Mouse (Mus musculus): ENCODE results near the gene Pla2g3. TPM values are rescaled to one million over a fixed set of nuclear protein-coding genes. Genes with fewer than 3 reads are reported as not detected.

Pla2g3 gene
- polyA plus RNA-seq, 1 experiment, result 0.27 TPM

DNA sequence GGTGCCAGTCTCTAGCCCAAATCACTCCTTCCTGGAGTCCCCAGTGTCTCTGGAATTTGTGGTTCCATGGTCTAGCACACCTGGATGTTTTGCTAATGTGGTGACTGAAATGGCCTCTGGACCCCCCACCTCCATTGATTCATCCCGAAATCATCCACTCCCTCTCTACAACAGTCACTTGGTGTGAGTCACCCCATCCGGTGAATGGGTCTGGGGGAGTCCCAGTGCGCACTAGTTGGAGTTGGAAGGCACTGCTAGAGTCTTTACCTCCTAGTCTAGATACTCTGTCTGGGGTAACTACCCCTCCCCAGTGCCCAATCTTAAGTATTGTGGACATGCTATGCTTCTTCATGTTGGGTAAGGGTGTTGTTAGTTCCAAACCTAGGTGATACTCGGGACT, 50.3 kb downstream of the Pla2g3 start:
- Histone ChIP-seq H3K36me3 (ENCODE audit: control insufficient read depth, insufficient read depth, low read length) (no peaks in the 10 kb centered on the region), H3K4me1 (ENCODE audit: control insufficient read depth, insufficient read depth, low read length) (peaks cover 12% of the 10 kb centered on the region; the same call in 1 of the 2 replicates), H3K27ac (ENCODE audit: insufficient read depth, low read depth, low read length) (peak overlapping the region; percentile 92), H3K4me3 (ENCODE audit: insufficient read depth, low read depth, low read length) (peak overlapping the region; percentile 79), H3K27me3 (replicated peaks; ENCODE audit: control insufficient read depth, insufficient read depth, low read length) (no peaks in the 10 kb centered on the region)
- no peak for TF ChIP-seq POLR2A (IDR thresholded peaks at IDR 0.05; ENCODE audit: low read depth, low read length)
- TF ChIP-seq CTCF (conservative IDR thresholded peaks at IDR 0.05; ENCODE audit: insufficient read depth, insufficient read length, low read depth, low read length), result no peak
- 16% methylated on average over 4 of the region's 4 CpGs for WGBS
- no peak for DNase-seq

DNA sequence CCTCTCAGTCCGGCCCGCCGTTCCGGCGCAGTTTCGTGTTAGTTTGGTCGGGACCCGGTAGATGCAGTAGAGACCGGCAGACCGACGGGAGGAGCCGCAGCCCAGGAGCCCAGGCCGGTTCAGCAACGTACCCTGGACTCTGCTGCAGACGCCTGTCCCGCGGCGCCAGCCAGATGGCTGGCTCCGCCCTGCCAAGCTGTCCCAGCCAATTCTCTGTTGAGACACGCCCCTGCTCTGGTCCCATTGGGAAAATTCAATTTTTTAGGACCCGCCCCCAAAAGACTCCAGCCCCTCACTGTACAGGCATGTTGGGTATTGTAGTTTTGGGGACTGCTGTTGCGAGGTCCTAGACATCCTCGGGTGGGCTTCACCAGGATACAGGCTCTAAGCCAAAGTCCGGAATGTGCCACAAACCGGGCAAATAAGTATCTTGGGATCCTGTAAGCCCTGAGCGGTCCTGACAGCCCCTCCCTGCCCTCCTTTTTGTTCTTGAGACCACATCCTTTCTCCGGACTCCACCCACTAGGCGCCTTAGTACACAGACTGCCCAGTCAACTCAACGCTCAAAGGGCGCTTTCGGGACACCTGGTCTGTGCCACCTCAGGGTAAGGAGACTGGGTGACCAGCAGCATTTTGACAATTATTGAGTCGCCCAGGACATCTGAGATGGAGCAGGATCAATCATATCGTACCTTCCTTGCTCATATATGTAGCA, 51.2 kb downstream of the Pla2g3 start:
- Histone ChIP-seq H3K27ac (ENCODE audit: insufficient read depth, low read depth, low read length) (peak overlapping the region; percentile 92), H3K4me3 (ENCODE audit: insufficient read depth, low read depth, low read length) (peak overlapping the region; percentile 79), H3K36me3 (ENCODE audit: control insufficient read depth, insufficient read depth, low read length) (no peaks in the 10 kb centered on the region), H3K4me1 (ENCODE audit: control insufficient read depth, insufficient read depth, low read length) (peaks cover 12% of the 10 kb centered on the region; the same call in 1 of the 2 replicates), H3K27me3 (replicated peaks; ENCODE audit: control insufficient read depth, insufficient read depth, low read length) (no peaks in the 10 kb centered on the region)
- 5% methylated on average over 33 of the region's 33 CpGs for WGBS
- TF ChIP-seq POLR2A (IDR thresholded peaks at IDR 0.05; ENCODE audit: low read depth, low read length), result peak; percentile 98
- TF ChIP-seq CTCF (conservative IDR thresholded peaks at IDR 0.05; ENCODE audit: insufficient read depth, insufficient read length, low read depth, low read length), result 0 out of 2 replicates have a peak, but pooled peaks have one; percentile 7
- peak; percentile 99 for DNase-seq

- peaks cover 12% of the 10 kb centered on the region; the same call in 1 of the 2 replicates for H3K4me1 ChIP-seq (ENCODE audit: control insufficient read depth, insufficient read depth, low read length)
- TF ChIP-seq CTCF (conservative IDR thresholded peaks at IDR 0.05; ENCODE audit: insufficient read depth, insufficient read length, low read depth, low read length), result 0 out of 2 replicates have a peak, but pooled peaks have one; percentile 9
- no peak for TF ChIP-seq POLR2A (IDR thresholded peaks at IDR 0.05; ENCODE audit: low read depth, low read length)
- WGBS, result 72% methylated on average over 4 of the region's 4 CpGs
- H3K4me3 ChIP-seq (ENCODE audit: insufficient read depth, low read depth, low read length), result peak overlapping the region; percentile 53; the same call in 1 of the 2 replicates
- DNase-seq, result no peak
- no peaks in the 10 kb centered on the region for H3K27me3 ChIP-seq (replicated peaks; ENCODE audit: control insufficient read depth, insufficient read depth, low read length)
- peak overlapping the region; percentile 53; the same call in 1 of the 2 replicates for H3K27ac ChIP-seq (ENCODE audit: insufficient read depth, low read depth, low read length)
- H3K36me3 ChIP-seq (ENCODE audit: control insufficient read depth, insufficient read depth, low read length), result no peaks in the 10 kb centered on the region
Observed at GRCm38 (mm10) chr11:3539826-3540196, 51.7 kb downstream of the Pla2g3 start.

GRCm38 (mm10) chr11:3540451-3541085, 52.5 kb downstream of the Pla2g3 start, which contains the start of gene Smtn:
Gene Smtn, minus strand, starts transcription at chr11:3540612.
- TF ChIP-seq POLR2A (IDR thresholded peaks at IDR 0.05; ENCODE audit: low read depth, low read length) (no peak), CTCF (conservative IDR thresholded peaks at IDR 0.05; ENCODE audit: insufficient read depth, insufficient read length, low read depth, low read length) (no peak)
- peak within 1 kb of the TSS; percentile 53 for H3K27ac ChIP-seq (ENCODE audit: insufficient read depth, low read depth, low read length)
- H3K4me1 ChIP-seq (ENCODE audit: control insufficient read depth, insufficient read depth, low read length), result peaks cover 12% of the 10 kb centered on the region; the same call in 1 of the 2 replicates
- WGBS, result 91% methylated on average over 23 of the region's 23 CpGs
- no peak for DNase-seq
- H3K27me3 ChIP-seq (replicated peaks; ENCODE audit: control insufficient read depth, insufficient read depth, low read length), result no peaks in the 10 kb centered on the region
- peak within 1 kb of the TSS; percentile 53 for H3K4me3 ChIP-seq (ENCODE audit: insufficient read depth, low read depth, low read length)
- H3K36me3 ChIP-seq (ENCODE audit: control insufficient read depth, insufficient read depth, low read length), result no peaks in the 10 kb centered on the region

DNA sequence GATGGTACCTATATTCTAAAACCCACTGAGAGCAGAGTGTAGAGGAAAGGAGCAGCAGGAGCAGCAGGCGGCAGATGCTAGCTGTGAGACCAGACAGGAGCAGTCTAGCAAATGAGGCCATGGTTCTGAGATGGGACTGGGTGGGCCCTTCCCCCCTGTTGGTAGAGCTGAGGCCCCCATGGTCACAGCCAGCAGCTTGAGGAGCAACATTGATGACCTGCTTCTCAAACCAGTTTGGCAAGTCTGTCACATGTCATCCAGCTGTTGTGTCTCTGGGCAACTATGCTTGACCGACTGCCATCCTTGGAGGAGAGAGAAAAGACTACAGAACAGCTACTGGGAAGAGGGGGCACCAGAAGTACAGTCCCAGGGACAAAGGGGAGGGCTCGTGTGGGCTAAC, 53.8 kb downstream of the Pla2g3 start:
- H3K27ac ChIP-seq (ENCODE audit: insufficient read depth, low read depth, low read length), result no peak overlapping the region
- no peaks in the 10 kb centered on the region for H3K36me3 ChIP-seq (ENCODE audit: control insufficient read depth, insufficient read depth, low read length)
- DNase-seq, result no peak
- no peak for TF ChIP-seq POLR2A (IDR thresholded peaks at IDR 0.05; ENCODE audit: low read depth, low read length)
- no peaks in the 10 kb centered on the region for H3K27me3 ChIP-seq (replicated peaks; ENCODE audit: control insufficient read depth, insufficient read depth, low read length)
- H3K4me3 ChIP-seq (ENCODE audit: insufficient read depth, low read depth, low read length), result no peak overlapping the region
- 71% methylated on average over 3 of the region's 3 CpGs for WGBS
- H3K4me1 ChIP-seq (ENCODE audit: control insufficient read depth, insufficient read depth, low read length), result peaks cover 5% of the 10 kb centered on the region; the same call in 1 of the 2 replicates

DNA sequence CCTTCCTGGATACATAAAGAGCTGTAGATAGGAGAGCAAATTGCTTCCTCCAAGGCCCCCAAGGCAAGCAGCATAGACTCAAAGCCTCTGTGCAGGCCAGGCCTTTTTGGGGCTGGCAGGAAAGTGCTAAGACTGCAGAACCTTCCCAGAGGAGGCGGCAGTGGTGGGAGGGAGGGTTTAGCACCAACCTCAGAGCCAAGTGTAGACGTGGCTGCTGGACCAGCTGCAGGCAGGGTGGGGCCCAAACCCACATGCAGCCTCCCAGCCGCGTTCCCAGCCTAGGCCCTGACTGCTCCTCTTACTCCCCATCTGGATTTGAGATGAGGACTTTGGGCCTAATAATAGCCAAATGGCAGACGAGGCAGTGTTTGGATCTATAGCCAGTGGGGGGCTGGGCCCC, 54.9 kb downstream of the Pla2g3 start:
- no peak overlapping the region for H3K4me3 ChIP-seq (ENCODE audit: insufficient read depth, low read depth, low read length)
- no peak for DNase-seq
- 54% methylated on average over 5 of the region's 5 CpGs for WGBS
- no peaks in the 10 kb centered on the region; the same call in 1 of the 2 replicates for H3K4me1 ChIP-seq (ENCODE audit: control insufficient read depth, insufficient read depth, low read length)
- TF ChIP-seq POLR2A (IDR thresholded peaks at IDR 0.05; ENCODE audit: low read depth, low read length) (no peak), CTCF (conservative IDR thresholded peaks at IDR 0.05; ENCODE audit: insufficient read depth, insufficient read length, low read depth, low read length) (no peak)
- no peaks in the 10 kb centered on the region for H3K27me3 ChIP-seq (replicated peaks; ENCODE audit: control insufficient read depth, insufficient read depth, low read length)
- no peaks in the 10 kb centered on the region for H3K36me3 ChIP-seq (ENCODE audit: control insufficient read depth, insufficient read depth, low read length)
- H3K27ac ChIP-seq (ENCODE audit: insufficient read depth, low read depth, low read length), result no peak overlapping the region

- whole genome bisulfite sequencing, result 96% methylated on average over 5 of the region's 5 CpGs
- Histone ChIP-seq H3K4me1 (ENCODE audit: control insufficient read depth, insufficient read depth, low read length) (no peaks in the 10 kb centered on the region; the same call in 1 of the 2 replicates), H3K27ac (ENCODE audit: insufficient read depth, low read depth, low read length) (no peak overlapping the region), H3K4me3 (ENCODE audit: insufficient read depth, low read depth, low read length) (no peak overlapping the region), H3K36me3 (ENCODE audit: control insufficient read depth, insufficient read depth, low read length) (no peaks in the 10 kb centered on the region), H3K27me3 (replicated peaks; ENCODE audit: control insufficient read depth, insufficient read depth, low read length) (no peaks in the 10 kb centered on the region)
- DNase-seq, result no peak
- TF ChIP-seq POLR2A (IDR thresholded peaks at IDR 0.05; ENCODE audit: low read depth, low read length), result no peak
- no peak for TF ChIP-seq CTCF (conservative IDR thresholded peaks at IDR 0.05; ENCODE audit: insufficient read depth, insufficient read length, low read depth, low read length)
Observed at GRCm38 (mm10) chr11:3544409-3544808, 56.3 kb downstream of the Pla2g3 start.

All from kidney, adult 2 months (tissue).